Mouse (Mus musculus): ENCODE measurements around the gene 2010300C02Rik.

- TF ChIP-seq POLR2A (IDR thresholded peaks at IDR 0.05; ENCODE audit: extremely low read depth, insufficient read depth, low read length) (no peak), CTCF (IDR thresholded peaks at IDR 0.05; ENCODE audit: low read depth, low read length) (peak; percentile 31; the same call in 1 of the 2 replicates)
Measured at GRCm38 (mm10) chr1:37653992-37654391, 65.9 kb downstream of the 2010300C02Rik start.

Measured in liver, adult 2 months (tissue).